Mouse (Mus musculus) midbrain, embryonic 13.5 days (tissue): ENCODE results near the gene Zfp691. TPM values are rescaled to one million over a fixed set of nuclear protein-coding genes. Genes with fewer than 3 reads are reported as not detected.

Source experiments
- microRNA counts: library from miRNA; unstranded; fragments of <30 nt; microRNA quantifications from one replicate; lab custom pipeline; 2016
- microRNA-seq: library from miRNA; unstranded; fragments of <30 nt; microRNA quantifications from one replicate; pipeline ENCODE4, GENCODE M21; 2016
- polyA plus RNA-seq: library from polyadenylated mRNA; unstranded; fragments of >200 nt; fragmentation: Nextera tagmentation; extraction: Ambion mirVana; gene quantifications from 2 replicates; pipeline ENCODE4 v1.2.1, GENCODE M21; 2015

Gene Zfp691
- polyA plus RNA-seq, 1 experiment from 2014 or later = 9.9 TPM

MicroRNA genes within 50 kb of the gene (microRNA counts, 519-probe panel; counts per million panel counts)
- 110 counts per million, percentile 56 among the panel's probes with 10 or more counts for microRNA mmu-miR-1957 (lab: Ali Mortazavi, UCI)

Small RNA genes lying within 50 kb of the gene (microRNA-seq; reads per million reads assigned to microRNA genes)
- not detected for gene Mir1957a

Other genes starting within 250 kb of the Zfp691 start
- gene Olfr1328, start 235.6 kb downstream of the Zfp691 start, polyA plus RNA-seq = not detected in 2 replicates
- not detected in 2 replicates for gene Lao1, start 212.6 kb downstream of the Zfp691 start, polyA plus RNA-seq
- 88.6 and 104 TPM in 2 replicates for gene Slc2a1, start 65.5 kb downstream of the Zfp691 start, polyA plus RNA-seq
- gene Ermap, start 15.8 kb upstream of the Zfp691 start, polyA plus RNA-seq = 1.5 and 1.7 TPM in 2 replicates
- gene Svbp, start 21.1 kb upstream of the Zfp691 start, polyA plus RNA-seq = 227 and 237 TPM in 2 replicates
- gene Tmem269, start 44.0 kb upstream of the Zfp691 start, polyA plus RNA-seq = 0.34 and 0.36 TPM in 2 replicates
- gene AU022252, start 58.5 kb upstream of the Zfp691 start, polyA plus RNA-seq = 30.2 and 34.4 TPM in 2 replicates
- 8.1 and 9.9 TPM in 2 replicates for gene P3h1, start 58.7 kb upstream of the Zfp691 start, polyA plus RNA-seq
- 0.55 and 1.3 TPM in 2 replicates for gene Cldn19, start 81.2 kb upstream of the Zfp691 start, polyA plus RNA-seq
- 723 and 839 TPM in 2 replicates for gene Ybx1, start 120.4 kb upstream of the Zfp691 start, polyA plus RNA-seq
- 77.2 and 78.3 TPM in 2 replicates for gene Ppih, start 146.4 kb upstream of the Zfp691 start, polyA plus RNA-seq
- gene Ccdc30, start 241.3 kb upstream of the Zfp691 start, polyA plus RNA-seq = 19.2 and 19.7 TPM in 2 replicates
- 17.7 and 18.2 TPM in 2 replicates for gene Ppcs, start 248.2 kb upstream of the Zfp691 start, polyA plus RNA-seq
- 0.28 and 0.76 TPM in 2 replicates for gene Zmynd12, start 248.6 kb upstream of the Zfp691 start, polyA plus RNA-seq